Mouse (Mus musculus): ENCODE results near the gene Gm20518.

DNA sequence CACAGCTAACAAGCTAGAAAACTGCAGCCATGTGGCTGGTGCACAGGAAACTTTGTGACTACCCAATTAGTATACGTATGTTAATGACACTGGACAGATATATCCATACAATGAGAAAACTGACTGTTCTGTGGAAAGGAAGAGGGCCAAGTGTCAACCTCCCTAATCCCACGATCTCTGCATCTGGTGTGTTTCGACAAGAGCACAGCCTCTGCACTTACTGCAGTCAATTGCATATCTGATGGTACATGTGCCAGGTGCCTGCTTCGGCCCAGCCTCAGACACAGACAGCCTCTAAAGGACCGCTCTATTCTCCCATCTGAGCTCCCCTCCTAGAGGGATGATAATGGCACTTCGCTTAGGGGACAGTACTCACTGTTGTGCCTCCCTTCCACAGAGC, 43.0 kb downstream of the Gm20518 start:
- TF ChIP-seq GATA1 (IDR thresholded peaks at IDR 0.05; ENCODE audit: borderline replicate concordance, low read length): no peak
- no peak for TF ChIP-seq FLI1 (IDR thresholded peaks at IDR 0.05; ENCODE audit: low read length)

All from megakaryocyte, embryonic 14.5 days (primary cell).